Mouse (Mus musculus): Measurements from ENCODE around the gene Ttll10. TPM values are rescaled to one million over a fixed set of nuclear protein-coding genes. Genes with fewer than 3 reads are reported as not detected.
A peak's percentile ranks its signal among the peaks of the same experiment; 100 is the strongest.

The Ttll10 gene
- polyA plus RNA-seq, 1 experiment, result 641 TPM

- Histone ChIP-seq H3K36me3 (ENCODE audit: control insufficient read depth, insufficient read depth, low read length) (peaks cover 3% of the 10 kb centered on the region; the same call in 1 of the 2 replicates), H3K4me1 (ENCODE audit: control insufficient read depth, insufficient read depth, low read length) (no peaks in the 10 kb centered on the region), H3K27ac (ENCODE audit: control insufficient read depth, insufficient read depth, low read depth, low read length) (no peak within 1 kb of the TSS), H3K27me3 (ENCODE audit: control insufficient read depth, insufficient read depth, low read length) (no peaks in the 10 kb centered on the region), H3K4me3 (ENCODE audit: control insufficient read depth, low read depth, low read length) (no peak within 1 kb of the TSS)
- TF ChIP-seq POLR2A (IDR thresholded peaks at IDR 0.05; ENCODE audit: control insufficient read depth, low read depth, low read length) (no peak), CTCF (IDR thresholded peaks at IDR 0.05; ENCODE audit: control insufficient read depth, insufficient read depth, insufficient replicate concordance, low read depth, low read length) (no peak)
Measured at GRCm38 (mm10) chr4:156013637-156014036, 45.6 kb downstream of the Ttll10 start, which contains the start of gene Tnfrsf4. TSS of gene Tnfrsf4 (plus strand) at chr4:156013843.

GRCm38 (mm10) chr4:156008369-156008768, 50.8 kb downstream of the Ttll10 start:
- TF ChIP-seq CTCF (IDR thresholded peaks at IDR 0.05; ENCODE audit: control insufficient read depth, insufficient read depth, insufficient replicate concordance, low read depth, low read length) (no peak), POLR2A (IDR thresholded peaks at IDR 0.05; ENCODE audit: control insufficient read depth, low read depth, low read length) (no peak)
- no peak overlapping the region for H3K4me3 ChIP-seq (ENCODE audit: control insufficient read depth, low read depth, low read length)
- peaks cover 6% of the 10 kb centered on the region for H3K36me3 ChIP-seq (ENCODE audit: control insufficient read depth, insufficient read depth, low read length)
- no peaks in the 10 kb centered on the region for H3K4me1 ChIP-seq (ENCODE audit: control insufficient read depth, insufficient read depth, low read length)
- no peak overlapping the region for H3K27ac ChIP-seq (ENCODE audit: control insufficient read depth, insufficient read depth, low read depth, low read length)
- H3K27me3 ChIP-seq (ENCODE audit: control insufficient read depth, insufficient read depth, low read length), result no peaks in the 10 kb centered on the region

GRCm38 (mm10) chr4:156004109-156004508, 55.1 kb downstream of the Ttll10 start:
- TF ChIP-seq CTCF (IDR thresholded peaks at IDR 0.05; ENCODE audit: control insufficient read depth, insufficient read depth, insufficient replicate concordance, low read depth, low read length), result no peak
- no peak for TF ChIP-seq POLR2A (IDR thresholded peaks at IDR 0.05; ENCODE audit: control insufficient read depth, low read depth, low read length)
- peaks cover 4% of the 10 kb centered on the region for H3K36me3 ChIP-seq (ENCODE audit: control insufficient read depth, insufficient read depth, low read length)

GRCm38 (mm10) chr4:155993606-155994005, 65.6 kb downstream of the Ttll10 start:
- Histone ChIP-seq H3K27ac (ENCODE audit: control insufficient read depth, insufficient read depth, low read depth, low read length) (peak overlapping the region; percentile 94), H3K36me3 (ENCODE audit: control insufficient read depth, insufficient read depth, low read length) (no peaks in the 10 kb centered on the region; the same call in 1 of the 2 replicates), H3K27me3 (ENCODE audit: control insufficient read depth, insufficient read depth, low read length) (no peaks in the 10 kb centered on the region), H3K4me1 (ENCODE audit: control insufficient read depth, insufficient read depth, low read length) (peaks cover 10% of the 10 kb centered on the region), H3K4me3 (ENCODE audit: control insufficient read depth, low read depth, low read length) (peak overlapping the region; percentile 91)
- TF ChIP-seq CTCF (IDR thresholded peaks at IDR 0.05; ENCODE audit: control insufficient read depth, insufficient read depth, insufficient replicate concordance, low read depth, low read length) (no peak), POLR2A (IDR thresholded peaks at IDR 0.05; ENCODE audit: control insufficient read depth, low read depth, low read length) (no peak)

More at GRCm38 (mm10) chr4:156004109-156004508, 55.1 kb downstream of the Ttll10 start:
- H3K27ac ChIP-seq (ENCODE audit: control insufficient read depth, insufficient read depth, low read depth, low read length), result no peak overlapping the region
- no peaks in the 10 kb centered on the region for H3K27me3 ChIP-seq (ENCODE audit: control insufficient read depth, insufficient read depth, low read length)
- no peak overlapping the region for H3K4me3 ChIP-seq (ENCODE audit: control insufficient read depth, low read depth, low read length)
- no peaks in the 10 kb centered on the region for H3K4me1 ChIP-seq (ENCODE audit: control insufficient read depth, insufficient read depth, low read length)

- peak overlapping the region; percentile 94 for H3K27ac ChIP-seq (ENCODE audit: control insufficient read depth, insufficient read depth, low read depth, low read length)
- peak; percentile 12; the same call in 1 of the 2 replicates for TF ChIP-seq POLR2A (IDR thresholded peaks at IDR 0.05; ENCODE audit: control insufficient read depth, low read depth, low read length)
- no peak for TF ChIP-seq CTCF (IDR thresholded peaks at IDR 0.05; ENCODE audit: control insufficient read depth, insufficient read depth, insufficient replicate concordance, low read depth, low read length)
- no peaks in the 10 kb centered on the region; the same call in 1 of the 2 replicates for H3K36me3 ChIP-seq (ENCODE audit: control insufficient read depth, insufficient read depth, low read length)
- H3K4me3 ChIP-seq (ENCODE audit: control insufficient read depth, low read depth, low read length), result peak overlapping the region; percentile 91
- peaks cover 10% of the 10 kb centered on the region for H3K4me1 ChIP-seq (ENCODE audit: control insufficient read depth, insufficient read depth, low read length)
- H3K27me3 ChIP-seq (ENCODE audit: control insufficient read depth, insufficient read depth, low read length), result no peaks in the 10 kb centered on the region
Measured at GRCm38 (mm10) chr4:155992906-155993547, 66.2 kb downstream of the Ttll10 start.

- H3K27ac ChIP-seq (ENCODE audit: control insufficient read depth, insufficient read depth, low read depth, low read length), result peak within 1 kb of the TSS; percentile 94
- TF ChIP-seq CTCF (IDR thresholded peaks at IDR 0.05; ENCODE audit: control insufficient read depth, insufficient read depth, insufficient replicate concordance, low read depth, low read length) (peak; percentile 69), POLR2A (IDR thresholded peaks at IDR 0.05; ENCODE audit: control insufficient read depth, low read depth, low read length) (peak; percentile 76)
- peak within 1 kb of the TSS; percentile 92 for H3K4me3 ChIP-seq (ENCODE audit: control insufficient read depth, low read depth, low read length)
- no peaks in the 10 kb centered on the region for H3K36me3 ChIP-seq (ENCODE audit: control insufficient read depth, insufficient read depth, low read length)
- no peaks in the 10 kb centered on the region for H3K27me3 ChIP-seq (ENCODE audit: control insufficient read depth, insufficient read depth, low read length)
- H3K4me1 ChIP-seq (ENCODE audit: control insufficient read depth, insufficient read depth, low read length), result peaks cover 10% of the 10 kb centered on the region
Measured at GRCm38 (mm10) chr4:155992241-155992905, 66.8 kb downstream of the Ttll10 start, which contains the start of the genes B3galt6 and Sdf4. TSS of gene B3galt6 (minus strand) at chr4:155992649. TSS of gene Sdf4 (plus strand) at chr4:155992872.

GRCm38 (mm10) chr4:155991908-155992230, 67.3 kb downstream of the Ttll10 start:
- TF ChIP-seq CTCF (IDR thresholded peaks at IDR 0.05; ENCODE audit: control insufficient read depth, insufficient read depth, insufficient replicate concordance, low read depth, low read length), result no peak
- TF ChIP-seq POLR2A (IDR thresholded peaks at IDR 0.05; ENCODE audit: control insufficient read depth, low read depth, low read length), result no peak
- peak overlapping the region; percentile 88 for H3K27ac ChIP-seq (ENCODE audit: control insufficient read depth, insufficient read depth, low read depth, low read length)
- no peaks in the 10 kb centered on the region for H3K36me3 ChIP-seq (ENCODE audit: control insufficient read depth, insufficient read depth, low read length)
- no peaks in the 10 kb centered on the region for H3K27me3 ChIP-seq (ENCODE audit: control insufficient read depth, insufficient read depth, low read length)
- peaks cover 10% of the 10 kb centered on the region for H3K4me1 ChIP-seq (ENCODE audit: control insufficient read depth, insufficient read depth, low read length)
- peak overlapping the region; percentile 92 for H3K4me3 ChIP-seq (ENCODE audit: control insufficient read depth, low read depth, low read length)

All from testis, adult 2 months (tissue).